Mouse (Mus musculus) embryo, embryonic 10.5 days (tissue): Measurements from ENCODE around the gene Mrpl33.
"Not testable (repeated sequence)": the region's sequence is repeated elsewhere in the genome, so short reads cannot be mapped to it uniquely, and the experiment has no call there.

Experiments used
- DNase-seq: peaks from one replicate; pipeline ENCODE4 v3.0.0-alpha.2; 2015; ENCODE audit warnings: low spot score

The Mrpl33 gene

DNA sequence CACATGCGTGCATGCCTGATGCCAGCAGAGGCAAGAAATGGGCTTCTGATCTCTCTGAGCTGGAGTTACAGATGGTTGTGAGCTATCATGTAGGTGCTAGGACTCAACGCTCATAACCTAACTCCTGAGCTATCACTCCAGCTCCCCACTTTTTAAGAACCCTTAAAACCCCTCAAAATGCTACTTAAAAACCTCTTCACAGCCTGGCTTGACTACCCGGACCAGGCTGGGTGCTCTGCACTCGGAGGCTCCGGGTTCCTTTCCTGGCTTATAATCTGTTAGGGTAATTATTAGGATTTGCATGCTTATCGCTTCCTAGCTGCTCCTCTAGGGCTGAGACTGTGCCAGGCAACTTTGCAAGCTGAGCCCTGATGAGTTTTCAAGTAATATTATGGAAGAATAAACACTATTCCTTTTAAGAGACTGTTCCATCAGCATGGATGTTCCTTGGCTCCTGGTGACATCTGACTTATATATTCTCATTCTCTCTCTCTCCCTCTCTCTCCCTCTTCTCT is 752 bp downstream of the Mrpl33 start:
- DNase-seq = no peak

DNA sequence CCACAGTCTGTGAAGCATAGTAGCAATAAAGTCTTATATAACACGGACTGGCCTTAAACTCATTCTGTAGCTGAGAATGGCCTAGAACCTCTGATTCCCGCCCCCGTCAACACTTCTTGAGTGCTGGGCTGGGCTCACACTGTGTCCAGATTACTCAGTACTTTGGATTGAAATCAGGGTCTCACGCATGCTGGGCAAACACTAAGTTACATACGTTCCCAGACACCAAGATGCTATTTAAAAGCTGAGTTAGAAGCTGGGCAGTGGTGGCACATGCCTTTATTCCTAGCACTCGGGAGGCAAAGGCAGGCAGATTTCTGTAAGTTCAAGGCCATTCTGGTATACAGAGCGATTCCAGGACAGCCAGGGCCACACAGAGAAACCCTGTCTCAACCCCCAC is 1.4 kb downstream of the Mrpl33 start:
- no peak for DNase-seq

DNA sequence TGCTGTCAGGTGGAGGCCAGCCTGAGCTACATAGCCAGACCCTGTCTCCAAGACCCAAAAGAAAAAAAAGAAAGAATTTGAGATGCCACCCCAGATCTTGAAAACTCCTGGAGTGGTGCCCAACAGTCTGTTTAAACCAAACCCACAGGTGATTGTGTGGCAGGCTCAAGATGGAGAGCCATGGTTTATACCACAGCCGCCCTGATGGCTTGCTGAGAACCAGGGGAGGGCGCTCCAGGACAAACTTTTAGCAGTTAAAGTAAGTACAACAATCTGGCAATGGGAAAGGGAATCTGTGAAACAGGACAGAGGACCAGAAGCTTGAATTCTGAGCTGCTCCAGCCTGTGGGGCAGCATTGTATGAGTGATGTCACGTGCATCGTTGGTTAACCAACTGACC is 1.8 kb downstream of the Mrpl33 start:
- DNase-seq = peak; percentile 60

DNA sequence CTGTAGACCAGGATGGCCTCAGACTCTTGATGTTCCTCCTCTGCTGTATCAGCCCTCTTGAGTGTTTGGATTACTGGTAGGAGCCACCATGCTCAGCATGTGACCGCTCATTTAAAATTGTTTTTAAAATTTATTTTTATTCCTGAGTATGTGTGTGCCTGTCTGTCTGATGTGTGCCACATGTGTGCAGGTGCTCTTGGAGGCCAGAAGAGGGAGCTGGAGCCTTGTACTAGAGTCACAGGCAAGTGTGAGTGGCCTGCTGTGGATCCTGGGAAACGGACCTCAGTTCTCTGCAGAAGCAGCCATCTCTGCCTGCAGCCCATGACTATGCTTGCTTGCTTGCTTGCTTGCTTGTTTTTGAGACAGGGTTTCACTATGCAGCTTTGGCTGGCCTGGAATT is 2.4 kb downstream of the Mrpl33 start:
- no peak for DNase-seq

DNA sequence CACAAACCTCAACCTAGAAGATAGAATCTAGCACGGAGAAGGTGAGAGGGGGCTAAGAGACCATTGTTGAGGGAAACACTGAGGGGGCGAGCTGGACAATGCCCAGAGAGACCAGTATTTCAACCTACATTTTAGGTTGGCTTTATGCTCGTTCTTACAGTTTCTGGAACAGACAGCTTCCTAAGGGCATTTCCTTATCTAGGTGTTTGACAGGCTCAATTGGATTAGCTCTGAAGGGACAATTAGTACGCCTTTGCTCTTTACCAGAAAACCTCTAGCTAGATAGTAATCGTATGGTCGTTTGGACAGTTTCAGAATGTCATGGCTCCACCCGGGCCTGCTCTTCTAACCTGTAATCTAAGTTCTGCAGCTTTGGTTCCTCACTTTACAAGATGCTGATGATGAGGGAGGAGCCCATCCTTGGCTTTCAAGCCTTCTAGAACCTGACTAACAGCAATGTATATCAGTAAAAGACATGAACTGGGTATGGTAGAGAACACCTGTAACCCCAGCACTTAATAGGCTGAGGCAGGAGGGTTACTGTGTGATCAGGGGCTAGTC is 4.5 kb downstream of the Mrpl33 start:
- DNase-seq = no peak

- DNase-seq = no peak
Measured at GRCm38 (mm10) chr5:31602377-31602776, 5.6 kb downstream of the Mrpl33 start.

DNA sequence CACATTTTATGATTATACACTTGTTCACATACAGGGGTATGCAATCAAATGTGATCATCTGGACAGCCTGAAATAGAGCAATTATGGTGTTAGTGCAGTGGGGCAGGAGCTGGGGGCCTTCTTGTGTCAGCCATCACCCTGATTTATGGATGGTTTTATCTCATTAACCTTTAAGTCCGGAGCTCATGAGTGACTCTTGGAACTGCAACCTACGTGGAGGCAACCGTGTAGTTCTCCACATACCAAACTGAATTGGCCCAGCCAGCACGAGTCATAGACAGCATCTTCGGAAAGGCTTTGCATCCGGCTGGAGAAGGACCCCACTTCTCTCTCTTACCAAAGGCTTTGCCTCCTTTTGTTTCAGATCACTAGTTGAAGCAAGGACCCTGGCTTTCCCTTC is 7.0 kb downstream of the Mrpl33 start:
- DNase-seq = no peak

- DNase-seq = no peak
Measured at GRCm38 (mm10) chr5:31606151-31606550, 9.4 kb downstream of the Mrpl33 start.

- DNase-seq = no peak
Measured at GRCm38 (mm10) chr5:31610376-31611086, 13.8 kb downstream of the Mrpl33 start.

GRCm38 (mm10) chr5:31611186-31611585 is 14.5 kb downstream of the Mrpl33 start:
- DNase-seq = no peak

GRCm38 (mm10) chr5:31613852-31614286 is 17.1 kb downstream of the Mrpl33 start:
- DNase-seq = peak; percentile 94

GRCm38 (mm10) chr5:31614339-31615025 is 17.7 kb downstream of the Mrpl33 start:
- DNase-seq = no peak

- DNase-seq = no peak
Measured at GRCm38 (mm10) chr5:31620326-31620725, 23.6 kb downstream of the Mrpl33 start.

- DNase-seq = no peak
Measured at GRCm38 (mm10) chr5:31627117-31627516, 30.4 kb downstream of the Mrpl33 start.

GRCm38 (mm10) chr5:31627562-31628526 is 31.1 kb downstream of the Mrpl33 start:
- DNase-seq = no peak

GRCm38 (mm10) chr5:31628555-31628954 is 31.8 kb downstream of the Mrpl33 start:
- no peak for DNase-seq

DNA sequence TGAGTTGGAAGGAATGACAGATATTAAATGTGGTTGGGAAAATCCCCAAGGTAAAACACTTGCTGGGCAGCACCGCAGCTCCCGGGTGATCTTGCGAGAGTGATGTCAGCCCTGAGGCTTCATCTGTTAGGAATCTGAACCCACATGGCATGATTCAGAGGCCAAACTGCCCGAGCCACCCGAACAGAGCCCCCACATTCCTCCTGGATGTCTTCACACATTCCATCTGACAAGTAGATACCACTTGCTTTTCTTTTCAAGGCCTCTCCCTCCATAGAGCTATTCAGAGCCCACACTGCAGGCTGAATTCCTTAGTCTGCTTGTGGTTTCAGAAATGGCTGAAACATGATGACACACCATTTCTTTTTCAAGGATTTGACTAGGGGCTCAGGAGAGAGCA is 33.3 kb downstream of the Mrpl33 start:
- peak; percentile 26 for DNase-seq

- DNase-seq = not testable (repeated sequence)
Measured at GRCm38 (mm10) chr5:31631169-31631568, 34.4 kb downstream of the Mrpl33 start.

- DNase-seq = no peak
Measured at GRCm38 (mm10) chr5:31634161-31634560, 37.4 kb downstream of the Mrpl33 start.

- DNase-seq = no peak
Measured at GRCm38 (mm10) chr5:31634679-31635078, 37.9 kb downstream of the Mrpl33 start.

- no peak for DNase-seq
Measured at GRCm38 (mm10) chr5:31636636-31637253, 40.0 kb downstream of the Mrpl33 start.
